Mouse (Mus musculus): ENCODE results near the gene Ccer1. TPM values are rescaled to one million over a fixed set of nuclear protein-coding genes. Genes with fewer than 3 reads are reported as not detected.

Ccer1 gene
- total RNA-seq, 2 experiments from 2014 or later, result not detected

Other genes with a start within 250 kb of the Ccer1 start
- 10 to 100 TPM; 49.4 to 61.9 TPM for gene Dcn, start 213.4 kb upstream of the Ccer1 start, total RNA-seq (2021)
- gene Lum, start 127.9 kb upstream of the Ccer1 start, total RNA-seq (2021), result 1 to 10 TPM; 5.9 to 6.2 TPM
- gene Kera, start 86.2 kb upstream of the Ccer1 start, total RNA-seq (2021), result not detected
- not detected for gene Epyc, start 49.0 kb upstream of the Ccer1 start, total RNA-seq (2021)
- gene C030005K15Rik, start 33.7 kb downstream of the Ccer1 start, total RNA-seq (2021), result under 1 TPM; 0.27 to 0.28 TPM

Measured in layer of hippocampus, adult 18-20 months (tissue).